Mouse (Mus musculus) cortical plate, adult 2 months (tissue): ENCODE measurements around the gene Wipi1.

Source experiments
- CTCF ChIP-seq: fragments of 200-500 bp; IDR thresholded peaks from 2 replicates; pipeline ENCODE4 v1.5.1; 2011; ENCODE audit warnings: mild to moderate bottlenecking, control low read depth, low read length; ENCODE audit not compliant: insufficient read depth; ENCODE audit errors: extremely low read depth
- POLR2A ChIP-seq: fragments of 200-500 bp; IDR thresholded peaks from 2 replicates; pipeline ENCODE4 v1.6.1; 2011; ENCODE audit warnings: mild to moderate bottlenecking, low read length, control low read depth; ENCODE audit not compliant: insufficient read depth; ENCODE audit errors: extremely low read depth

DNA sequence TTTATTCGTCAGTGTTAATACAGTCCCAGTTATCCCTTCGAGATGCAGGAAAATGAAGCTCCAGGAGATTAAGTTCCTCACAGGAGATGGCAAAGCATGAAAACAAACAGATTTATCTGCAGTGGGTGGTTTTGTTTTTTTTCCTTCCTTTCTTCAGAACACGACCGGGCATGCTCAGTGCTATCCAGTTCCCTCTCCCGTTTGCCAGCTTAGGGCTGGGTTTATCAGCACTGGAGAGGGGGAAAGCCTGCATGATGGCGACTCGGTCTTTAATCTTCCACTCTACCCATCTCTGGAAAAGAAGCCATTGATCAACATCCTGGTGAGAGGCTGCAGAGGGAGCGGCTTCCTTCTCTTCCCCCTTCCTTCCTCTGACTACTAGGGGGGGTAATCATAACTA lies 37.4 kb upstream of the Wipi1 start, which contains the start of gene Prkar1a:
- TF ChIP-seq CTCF (no peak), POLR2A (peak; percentile 79; the same call in 1 of the 2 replicates)
